Mouse (Mus musculus) CH12.LX (cell line): ENCODE results near the gene Il17ra. TPM values are rescaled to one million over a fixed set of nuclear protein-coding genes. Genes with fewer than 3 reads are reported as not detected.
A peak's percentile ranks its signal among the peaks of the same experiment; 100 is the strongest.

Experiments used
- DNase-seq: peaks from one replicate; pipeline ENCODE4 v3.0.0-alpha.2; 2013; ENCODE audit errors: extremely low read depth
- H3K27ac ChIP-seq: 2 replicates; pipeline ENCODE4 v1.5.1; 2012; ENCODE audit warnings: low read depth, mild to moderate bottlenecking, control low read depth, moderate library complexity; ENCODE audit not compliant: insufficient read depth
- H3K27me3 ChIP-seq: replicated peaks from 2 replicates; pipeline ENCODE3; 2012; ENCODE audit warnings: inconsistent platforms
- H3K36me3 ChIP-seq, 2 experiments: replicated peaks in 1 of 2; 2 replicates each; pipeline versions ENCODE3 to v1.6.1; 2012; ENCODE audit warnings: inconsistent platforms in 1 of 2, low read length in 1 of 2, mild to moderate bottlenecking in 1 of 2, mixed read lengths in 1 of 2, moderate library complexity in 1 of 2; ENCODE audit not compliant: control insufficient read depth in 1 of 2, insufficient read depth in 1 of 2
- H3K4me1 ChIP-seq, 2 experiments: 2 replicates each; pipeline ENCODE4 v1.6.1; 2012; ENCODE audit warnings: inconsistent platforms in 1 of 2, moderate library complexity in 1 of 2; ENCODE audit not compliant: insufficient read depth in 2 of 2, control insufficient read depth in 1 of 2
- H3K4me2 ChIP-seq: 2 replicates; pipeline ENCODE4 v1.6.1; 2012; ENCODE audit warnings: low read depth, mild to moderate bottlenecking, control low read depth; ENCODE audit not compliant: poor library complexity, insufficient read depth, severe bottlenecking
- H3K4me3 ChIP-seq, 3 experiments: fragments of 150-350 bp in 1 of 3; sonication (generic) in 1 of 3; replicated peaks in 1 of 3; 2 replicates each; pipeline versions ENCODE3 to v1.5.1; 2011 to 2012; ENCODE audit warnings: low read depth in 2 of 3, low read length in 2 of 3, mild to moderate bottlenecking in 2 of 3, moderate library complexity in 2 of 3, control low read depth in 1 of 3, improper control_type of control experiment in 1 of 3, inconsistent platforms in 1 of 3, mixed read lengths in 1 of 3; ENCODE audit not compliant: poor library complexity in 1 of 3
- H3K79me2 ChIP-seq: replicated peaks from 2 replicates; pipeline ENCODE4 v1.6.1; 2012; ENCODE audit warnings: mild to moderate bottlenecking, moderate library complexity; ENCODE audit not compliant: control insufficient read depth, poor library complexity, insufficient read depth, severe bottlenecking; ENCODE audit errors: extremely low read depth
- H3K9ac ChIP-seq: 2 replicates; pipeline ENCODE4 v1.6.1; 2012; ENCODE audit warnings: low read depth, mild to moderate bottlenecking, control low read depth, moderate library complexity; ENCODE audit not compliant: insufficient read depth
- H3K9me3 ChIP-seq: replicated peaks from 2 replicates; pipeline ENCODE3; 2012; ENCODE audit warnings: low read length, inconsistent platforms, mixed read lengths
- BHLHE40 ChIP-seq: IDR thresholded peaks from 2 replicates; pipeline ENCODE4 v1.6.1; 2011; ENCODE audit warnings: mild to moderate bottlenecking, low read depth, low read length, improper control_type of control experiment
- CHD1 ChIP-seq: IDR thresholded peaks from 2 replicates; pipeline ENCODE4 v1.6.1; 2012; ENCODE audit warnings: low read depth, low read length, improper control_type of control experiment, inconsistent platforms
- CHD2 ChIP-seq: IDR thresholded peaks from 2 replicates; pipeline ENCODE4 v1.6.1; 2011; ENCODE audit warnings: low read length, improper control_type of control experiment
- ETS1 ChIP-seq: conservative IDR thresholded peaks from 2 replicates; pipeline ENCODE4 v1.6.1; 2012; ENCODE audit warnings: low read depth, mild to moderate bottlenecking, inconsistent platforms, low read length, improper control_type of control experiment, moderate library complexity
- GABPA ChIP-seq: IDR thresholded peaks from 2 replicates; pipeline ENCODE4 v1.6.1; 2012; ENCODE audit warnings: low read depth, low read length, improper control_type of control experiment, inconsistent platforms; ENCODE audit not compliant: insufficient replicate concordance
- HCFC1 ChIP-seq: IDR thresholded peaks from 2 replicates; pipeline ENCODE4 v1.6.1; 2012; ENCODE audit warnings: low read depth, mild to moderate bottlenecking, inconsistent platforms, low read length, improper control_type of control experiment
- JUN ChIP-seq: IDR thresholded peaks from 2 replicates; pipeline ENCODE4 v1.6.1; 2011; ENCODE audit warnings: low read depth, mild to moderate bottlenecking, low read length, improper control_type of control experiment, moderate library complexity; ENCODE audit not compliant: insufficient read depth
- JUND ChIP-seq: conservative IDR thresholded peaks from 2 replicates; pipeline ENCODE4 v1.6.1; 2011; ENCODE audit warnings: low read depth, low read length, improper control_type of control experiment
- MAZ ChIP-seq: IDR thresholded peaks from 2 replicates; pipeline ENCODE4 v1.6.1; 2012; ENCODE audit warnings: low read depth, mild to moderate bottlenecking, inconsistent platforms, low read length, improper control_type of control experiment, moderate library complexity
- MEF2A ChIP-seq: IDR thresholded peaks from 2 replicates; pipeline ENCODE4 v1.6.1; 2014; ENCODE audit warnings: low read depth, mild to moderate bottlenecking, inconsistent platforms, low read length, improper control_type of control experiment, borderline replicate concordance
- MYC ChIP-seq: IDR thresholded peaks from 2 replicates; pipeline ENCODE4 v1.6.1; 2011; ENCODE audit warnings: low read depth, mild to moderate bottlenecking, improper control_type of control experiment, low read length
- NRF1 ChIP-seq: IDR thresholded peaks from 2 replicates; pipeline ENCODE4 v1.6.1; 2014; ENCODE audit warnings: low read depth, mild to moderate bottlenecking, inconsistent platforms, low read length, improper control_type of control experiment, moderate library complexity
- POLR2AphosphoS2 ChIP-seq: IDR thresholded peaks from 2 replicates; pipeline ENCODE4 v1.6.1; 2011; ENCODE audit warnings: low read depth, low read length, improper control_type of control experiment
- RCOR1 ChIP-seq: conservative IDR thresholded peaks from 2 replicates; pipeline ENCODE4 v1.6.1; 2012; ENCODE audit warnings: low read depth, mild to moderate bottlenecking, inconsistent platforms, low read length, improper control_type of control experiment
- SIN3A ChIP-seq: IDR thresholded peaks from 2 replicates; pipeline ENCODE4 v1.6.1; 2012; ENCODE audit warnings: low read length, improper control_type of control experiment, inconsistent platforms
- SMC3 ChIP-seq: IDR thresholded peaks from 2 replicates; pipeline ENCODE4 v1.6.1; 2011; ENCODE audit warnings: low read depth, low read length, improper control_type of control experiment
- TBP ChIP-seq: conservative IDR thresholded peaks from 2 replicates; pipeline ENCODE4 v1.6.1; 2011; ENCODE audit warnings: low read depth, low read length, improper control_type of control experiment
- TCF12 ChIP-seq: IDR thresholded peaks from 2 replicates; pipeline ENCODE4 v1.6.1; 2014; ENCODE audit warnings: low read depth, mild to moderate bottlenecking, inconsistent platforms, low read length, improper control_type of control experiment
- USF1 ChIP-seq: IDR thresholded peaks from 2 replicates; pipeline ENCODE4 v1.6.1; 2014; ENCODE audit warnings: low read depth, mild to moderate bottlenecking, inconsistent platforms, low read length, improper control_type of control experiment
- USF2 ChIP-seq: conservative IDR thresholded peaks from 2 replicates; pipeline ENCODE4 v1.6.1; 2011; ENCODE audit warnings: low read depth, low read length, improper control_type of control experiment
- ZC3H11A ChIP-seq: IDR thresholded peaks from 2 replicates; pipeline ENCODE4 v1.6.1; 2012; ENCODE audit warnings: low read depth, mild to moderate bottlenecking, inconsistent platforms, low read length, improper control_type of control experiment
- ZKSCAN1 ChIP-seq: IDR thresholded peaks from 2 replicates; pipeline ENCODE4 v1.6.1; 2012; ENCODE audit warnings: low read depth, inconsistent platforms, low read length, improper control_type of control experiment, borderline replicate concordance
- ZNF384 ChIP-seq: IDR thresholded peaks from 2 replicates; pipeline ENCODE4 v1.6.1; 2012; ENCODE audit warnings: low read depth, low read length, improper control_type of control experiment, inconsistent platforms
- dilution Hi-C: fragments of 300-500 bp; cut with MboI; formaldehyde crosslinking; loops from 2 replicates; pipeline ENCODE4 v1.14.3; 2020; ENCODE audit warnings: low sequenced_read_pairs; ENCODE audit not compliant: extremely low pct_unique_long_range_greater_than_20kb, extremely low pct_ligation_motif_present
- in situ Hi-C: fragments of 300-500 bp; cut with MboI; formaldehyde crosslinking; loops from 3 replicates; pipeline ENCODE4 v1.14.3; 2019; ENCODE audit warnings: low sequenced_read_pairs, low pct_ligation_motif_present, low pct_unique_long_range_greater_than_20kb, mixed read lengths
- polyA plus RNA-seq: library from polyadenylated mRNA; unstranded; fragments of >175 nt; gene quantifications from 2 replicates; pipeline ENCODE4 v1.2.1, GENCODE M21; 2012; ENCODE audit warnings: low read depth; ENCODE audit not compliant: insufficient read length
- total RNA-seq, 2 experiments: library from RNA; depleted of rRNA; stranded (reverse); fragments of 300-350 nt in 1 of 2; fragments of >200 nt in 1 of 2; gene quantifications; 2 replicates each; pipeline ENCODE4 v1.2.3; 2012 to 2014

Gene Il17ra
- total and polyA plus RNA-seq, 3 experiments: 13.6 to 23.9 (median 14.0) TPM

DNA sequence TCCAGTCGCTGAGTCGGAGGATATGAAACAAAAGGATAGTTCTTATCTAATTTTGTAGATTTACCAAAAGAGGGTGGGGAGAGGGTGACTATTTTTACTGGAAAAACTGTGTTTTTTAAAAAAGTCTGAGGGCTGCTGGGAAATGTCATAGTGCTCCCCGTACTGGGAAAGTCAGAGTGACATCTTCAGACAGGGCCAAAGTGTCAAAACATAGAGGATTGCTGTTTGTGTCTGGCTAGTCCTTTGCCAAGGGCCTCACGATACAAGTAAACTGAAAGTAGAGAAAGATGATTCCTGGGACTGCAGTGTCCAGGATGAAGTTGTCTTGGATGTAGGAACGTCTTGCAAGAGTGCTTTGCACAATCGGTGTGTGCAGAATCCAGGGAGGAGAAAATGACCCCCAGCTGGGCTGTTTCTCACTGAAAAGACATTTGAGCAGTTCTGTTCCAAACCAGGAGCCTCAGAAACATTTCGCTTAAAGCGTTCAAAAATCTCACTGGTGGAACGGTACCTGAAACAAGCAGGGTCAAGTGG is 1.4 kb downstream of the Il17ra start:
- Histone ChIP-seq H3K4me1 (peaks cover 20 to 53% of the 10 kb centered on the region in 2 experiments), H3K27ac (no peak overlapping the region), H3K4me2 (peak overlapping the region; percentile 99), H3K27me3 (no peaks in the 10 kb centered on the region), H3K4me3 (peak overlapping the region; percentile 80 to 93 (median 85)), H3K36me3 (peaks cover 2 to 5% of the 10 kb centered on the region in 2 experiments), H3K9me3 (no peaks in the 10 kb centered on the region), H3K79me2 (peaks cover 55% of the 10 kb centered on the region), H3K9ac (peak overlapping the region; percentile 96)
- in situ Hi-C loops: no loop called here
- dilution Hi-C loops: no loop called here
- TF ChIP-seq JUND (no peak), MEF2A (no peak), GABPA (no peak), TBP (no peak), NRF1 (no peak), RCOR1 (no peak), USF1 (no peak), USF2 (no peak), ETS1 (no peak), CHD1 (no peak)
- DNase-seq: no peak

GRCm38 (mm10) chr6:120465393-120465792 is 2.3 kb downstream of the Il17ra start:
- H3K9ac ChIP-seq: no peak overlapping the region
- H3K4me2 ChIP-seq: no peak overlapping the region
- no peak overlapping the region for H3K27ac ChIP-seq
- H3K4me3 ChIP-seq: no peak overlapping the region
- no peaks in the 10 kb centered on the region for H3K9me3 ChIP-seq
- peaks cover 55% of the 10 kb centered on the region for H3K79me2 ChIP-seq
- TF ChIP-seq USF2: no peak
- TF ChIP-seq ZNF384: no peak
- TF ChIP-seq SMC3: no peak
- no peak for TF ChIP-seq ETS1
- TF ChIP-seq NRF1: no peak
- no peak for TF ChIP-seq POLR2AphosphoS2
- TF ChIP-seq TBP: no peak
- TF ChIP-seq TCF12: no peak
- TF ChIP-seq USF1: no peak
- TF ChIP-seq ZC3H11A: no peak
- no peak for TF ChIP-seq BHLHE40
- TF ChIP-seq ZKSCAN1: no peak
- TF ChIP-seq RCOR1: no peak
- TF ChIP-seq CHD2: no peak
- TF ChIP-seq JUN: no peak
- TF ChIP-seq MAZ: no peak
- no peak for TF ChIP-seq MYC
- no peak for TF ChIP-seq SIN3A
- no peak for TF ChIP-seq HCFC1
- no peaks in the 10 kb centered on the region for H3K27me3 ChIP-seq
- in situ Hi-C loops: no loop called here
- H3K4me1 ChIP-seq: peaks cover 24 to 62% of the 10 kb centered on the region in 2 experiments
- peaks cover 2 to 5% of the 10 kb centered on the region in 2 experiments for H3K36me3 ChIP-seq
- dilution Hi-C loops: no loop called here
- DNase-seq: no peak
